In genomic region chr1:153051474-153051873, GRCm38 (mm10) we compare ENCODE assay signal across 27 mouse cellular contexts.
DNase-seq lines count a peak whose midpoint lies in the region; TF ChIP-seq lines count a peak whose summit lies in the region.
"Had no signal": no experiment of that assay in that cellular context is flagged by ENCODE, and none has a peak within 500 bp of the region (broad histone marks: within the 10 kb centered on the region; RNA-seq: fewer than 3 reads in every experiment).

No protein-coding gene starts in this region.

- no peak for TF ChIP-seq POLR2A in lung, adult 2 months (IDR thresholded peaks at IDR 0.05; ENCODE audit: borderline replicate concordance, extremely low read depth, low read depth, low read length)

- H3K4me3 ChIP-seq in lung, adult 2 months (replicated peaks; ENCODE audit: extremely low read depth, low read depth, low read length): no peak overlapping the region
- H3K4me3 ChIP-seq: embryonic facial prominence, embryonic 10.5 days; embryonic facial prominence, embryonic 13.5 days; erythroblast, embryonic 14.5 days; forebrain, embryonic 12.5 days; forebrain, embryonic 15.5 days; heart, embryonic 12.5 days; heart, embryonic 15.5 days; hindbrain, embryonic 15.5 days had no signal

- TF ChIP-seq CTCF in lung, adult 2 months (IDR thresholded peaks at IDR 0.05; ENCODE audit: insufficient read depth, low read length): no peak

- peaks cover 5% of the 10 kb centered on the region for H3K4me1 ChIP-seq in lung, adult 2 months (ENCODE audit: control insufficient read depth, insufficient read depth, low read length)

- 52% methylated on average over 5 of the region's 5 CpGs for WGBS in lung, adult 2 months

- peak; percentile 27 for DNase-seq in adrenal gland, postnatal 14 days
- DNase-seq in adrenal gland, postnatal 4 days (ENCODE audit: low spot score in 2 of 2): no peak
- DNase-seq in lung, adult 18-20 months: peak; percentile 34 to 42
- no peak for DNase-seq in lung, adult 2 months
- peak; percentile 44 for DNase-seq in lung, postnatal 36 days
- DNase-seq in lung, postnatal 4 days: no peak
- DNase-seq in spleen, postnatal 10 days (ENCODE audit: low spot score in 2 of 2): no peak
- DNase-seq: adrenal gland, adult 2 months; adrenal gland, postnatal 36 days; B cell, adult 2 months; cerebellum, adult 11-12 months; cerebellum, adult 8-10 months; cerebellum, postnatal 10 days; cerebellum, postnatal 36 days; embryo, embryonic 11 days; gastrocnemius, postnatal 25 days; heart, adult 18-20 months; heart, postnatal 10 days; heart, postnatal 36 days had no signal

Comparison
In these comparisons a context has a peak if more than half of its experiments do, and no peak if none do; other contexts are left out.
1. DNase-seq: peak in adrenal gland, postnatal 14 days (single experiment), lung, adult 18-20 months (2 of 2) and lung, postnatal 36 days (single experiment); none in adrenal gland, postnatal 4 days (0 of 2), lung, adult 2 months (single experiment), lung, postnatal 4 days (0 of 2) and spleen, postnatal 10 days (0 of 2).